Mouse (Mus musculus) thymus, adult 2 months (tissue): ENCODE measurements at regions not wholly inside any gene's neighbourhood (a gene's known extent, or its start where the extent isn't known, plus 50 kb on each side); places are given as distances from the start of the nearest gene placed in this dataset.

Experiments
- DNase-seq: peaks from one replicate; pipeline ENCODE4 v3.0.0; 2021
- H3K27ac ChIP-seq: fragments of 200-500 bp; 2 replicates; pipeline ENCODE4 v1.5.1; 2012; ENCODE audit warnings: low read length, control low read depth; ENCODE audit not compliant: control insufficient read depth, insufficient read depth
- H3K27me3 ChIP-seq: fragments of 200-500 bp; 2 replicates; pipeline ENCODE4 v1.6.1; 2012; ENCODE audit warnings: mild to moderate bottlenecking, low read length, moderate library complexity, mixed read lengths; ENCODE audit not compliant: control insufficient read depth, insufficient read depth
- H3K36me3 ChIP-seq: fragments of 200-500 bp; 2 replicates; pipeline ENCODE4 v1.6.1; 2012; ENCODE audit warnings: mild to moderate bottlenecking, low read length, moderate library complexity; ENCODE audit not compliant: control insufficient read depth, insufficient read depth
- H3K4me1 ChIP-seq: fragments of 200-500 bp; replicated peaks from 2 replicates; pipeline ENCODE4 v1.6.1; 2012; ENCODE audit warnings: low read length; ENCODE audit not compliant: control insufficient read depth, insufficient read depth
- H3K4me3 ChIP-seq: fragments of 200-500 bp; 2 replicates; pipeline ENCODE4 v1.5.1; 2012; ENCODE audit warnings: mild to moderate bottlenecking, low read length, control low read depth, moderate library complexity; ENCODE audit not compliant: control insufficient read depth, insufficient read depth
- CTCF ChIP-seq: fragments of 200-500 bp; IDR thresholded peaks from 2 replicates; pipeline ENCODE4 v1.5.1; 2012; ENCODE audit warnings: mild to moderate bottlenecking, control low read depth, low read length, moderate library complexity, borderline replicate concordance; ENCODE audit not compliant: control insufficient read depth, poor library complexity, insufficient read depth; ENCODE audit errors: extremely low read depth
- POLR2A ChIP-seq: fragments of 200-500 bp; IDR thresholded peaks from 2 replicates; pipeline ENCODE4 v1.6.1; 2012; ENCODE audit warnings: mild to moderate bottlenecking, low read length, control low read depth, moderate library complexity; ENCODE audit not compliant: control insufficient read depth, poor library complexity, insufficient read depth; ENCODE audit errors: extremely low read depth
- WGBS: fragments of 180-500 bp; shearing (Covaris S2); methylation state at CpG from one replicate; pipeline ENCODE4 v1.1.7; 2018; 5-methylcytosine and 5-hydroxymethylcytosine counted together

GRCm38 (mm10) chr12:38975508-38975907 lies 196.3 kb downstream of the Etv1 start:
- H3K4me3 ChIP-seq, result no peak overlapping the region
- H3K27ac ChIP-seq, result no peak overlapping the region
- no peaks in the 10 kb centered on the region for H3K4me1 ChIP-seq
- H3K27me3 ChIP-seq, result no peaks in the 10 kb centered on the region
- DNase-seq, result no peak
- H3K36me3 ChIP-seq, result no peaks in the 10 kb centered on the region
- TF ChIP-seq CTCF (no peak), POLR2A (no peak)
- 99% methylated on average over 4 of the region's 4 CpGs for WGBS

GRCm38 (mm10) chr12:38982423-38982822 lies 203.2 kb downstream of the Etv1 start:
- TF ChIP-seq CTCF (no peak), POLR2A (no peak)
- H3K4me3 ChIP-seq, result no peak overlapping the region

GRCm38 (mm10) chr12:38985909-38986308 lies 206.7 kb downstream of the Etv1 start:
- 90% methylated on average over 2 of the region's 2 CpGs for WGBS
- TF ChIP-seq POLR2A, result no peak
- no peak for TF ChIP-seq CTCF

More at GRCm38 (mm10) chr12:38982423-38982822, 203.2 kb downstream of the Etv1 start:
- H3K27ac ChIP-seq, result no peak overlapping the region
- no peak for DNase-seq
- H3K36me3 ChIP-seq, result no peaks in the 10 kb centered on the region
- H3K4me1 ChIP-seq, result no peaks in the 10 kb centered on the region
- no peaks in the 10 kb centered on the region for H3K27me3 ChIP-seq

GRCm38 (mm10) chr12:38986346-38986745 lies 207.2 kb downstream of the Etv1 start:
- Histone ChIP-seq H3K27me3 (no peaks in the 10 kb centered on the region), H3K4me3 (no peak overlapping the region), H3K27ac (no peak overlapping the region), H3K4me1 (no peaks in the 10 kb centered on the region), H3K36me3 (no peaks in the 10 kb centered on the region)
- TF ChIP-seq CTCF (no peak), POLR2A (no peak)
- no peak for DNase-seq
- WGBS, result 93% methylated on average over 3 of the region's 3 CpGs

More at GRCm38 (mm10) chr12:38985909-38986308, 206.7 kb downstream of the Etv1 start:
- H3K36me3 ChIP-seq, result no peaks in the 10 kb centered on the region
- no peak for DNase-seq
- no peak overlapping the region for H3K4me3 ChIP-seq
- H3K27me3 ChIP-seq, result no peaks in the 10 kb centered on the region
- no peaks in the 10 kb centered on the region for H3K4me1 ChIP-seq
- H3K27ac ChIP-seq, result no peak overlapping the region

DNA sequence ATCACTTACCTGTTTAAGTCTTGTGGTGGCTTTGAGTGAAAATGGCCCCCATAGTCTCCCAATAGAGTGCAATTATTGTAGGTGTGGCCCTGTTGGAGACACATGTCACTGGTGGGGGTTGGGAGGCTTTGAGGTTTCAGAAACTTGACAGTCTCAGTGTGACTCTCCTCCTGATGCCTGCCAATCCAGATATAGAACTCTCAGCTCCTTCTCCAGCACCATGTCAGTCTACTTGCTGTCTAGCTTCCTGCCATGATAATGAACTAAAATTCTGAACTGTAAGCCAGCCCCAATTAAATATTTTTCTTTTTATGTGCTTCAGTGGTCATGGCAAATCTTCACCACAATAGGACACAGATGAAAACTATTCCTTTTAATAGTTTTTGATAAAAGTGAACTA lies 208.1 kb downstream of the Etv1 start:
- no peaks in the 10 kb centered on the region for H3K27me3 ChIP-seq
- no peak overlapping the region for H3K27ac ChIP-seq
- DNase-seq, result no peak
- no peaks in the 10 kb centered on the region for H3K36me3 ChIP-seq
- no peak for TF ChIP-seq CTCF
- no peak for TF ChIP-seq POLR2A
- H3K4me1 ChIP-seq, result no peaks in the 10 kb centered on the region
- no peak overlapping the region for H3K4me3 ChIP-seq

- no peak overlapping the region for H3K4me3 ChIP-seq
- no peaks in the 10 kb centered on the region for H3K27me3 ChIP-seq
- H3K36me3 ChIP-seq, result no peaks in the 10 kb centered on the region
- H3K27ac ChIP-seq, result no peak overlapping the region
- no peak for DNase-seq
- WGBS, result 98% methylated on average over 4 of the region's 4 CpGs
- TF ChIP-seq POLR2A (no peak), CTCF (no peak)
- H3K4me1 ChIP-seq, result no peaks in the 10 kb centered on the region
These were observed 208.6 kb downstream of the Etv1 start for GRCm38 (mm10) chr12:38987819-38988218.

DNA sequence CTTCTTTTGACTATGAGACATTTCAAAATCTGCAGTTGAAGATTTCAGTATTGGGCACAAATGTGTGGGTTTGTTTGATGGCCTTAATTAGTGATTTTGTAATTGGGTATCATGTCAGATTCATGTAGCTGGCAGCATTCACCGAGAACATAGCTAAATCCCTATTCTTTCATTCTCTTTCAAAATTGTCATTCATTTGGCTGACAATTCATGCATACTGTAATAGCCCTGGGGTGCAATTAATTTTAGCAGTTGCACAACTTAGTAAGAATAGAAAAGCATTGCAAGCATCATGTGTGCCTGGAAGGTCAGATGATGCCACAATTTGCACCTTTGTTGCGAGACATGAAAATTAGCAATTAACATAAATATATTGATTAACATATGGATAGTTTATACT lies 248.0 kb downstream of the Etv1 start:
- no peaks in the 10 kb centered on the region for H3K4me1 ChIP-seq
- no peak overlapping the region for H3K27ac ChIP-seq
- no peak overlapping the region for H3K4me3 ChIP-seq
- WGBS, result 96% methylated on average over 2 of the region's 2 CpGs
- H3K27me3 ChIP-seq, result no peaks in the 10 kb centered on the region
- H3K36me3 ChIP-seq, result no peaks in the 10 kb centered on the region
- TF ChIP-seq POLR2A (no peak), CTCF (no peak)
- no peak for DNase-seq
